Mouse (Mus musculus) E14TG2a.4 (cell line): ENCODE measurements around the gene Peli2.

Source experiments
- CTCF ChIP-seq: conservative IDR thresholded peaks from 2 replicates; pipeline ENCODE4 v1.5.1; 2014; ENCODE audit warnings: low read length
- NANOG ChIP-seq: IDR thresholded peaks from 2 replicates; pipeline ENCODE4 v1.6.1; 2014; ENCODE audit warnings: borderline replicate concordance, low read length, mixed read lengths

GRCm38 (mm10) chr14:48207746-48208640 lies 87.4 kb downstream of the Peli2 start:
- TF ChIP-seq NANOG, result no peak
- no peak for TF ChIP-seq CTCF
